Mouse (Mus musculus) layer of hippocampus, adult 2 months (tissue): ENCODE results near the gene Atmin. TPM values are rescaled to one million over a fixed set of nuclear protein-coding genes. Genes with fewer than 3 reads are reported as not detected.

Experiments
- DNase-seq, 2 experiments: peaks; one replicate each; pipeline ENCODE4 v3.0.0; 2022; ENCODE audit warnings: low spot score in 2 of 2
- H3K27ac ChIP-seq: fragments of 200-600 bp; 2 replicates; pipeline ENCODE4 v1.8.1; 2022
- H3K4me3 ChIP-seq: fragments of 200-600 bp; 2 replicates; pipeline ENCODE4 v1.8.1; 2022; ENCODE audit warnings: mild to moderate bottlenecking
- CTCF ChIP-seq: fragments of 200-600 bp; conservative IDR thresholded peaks from 2 replicates; pipeline ENCODE4 v1.8.1; 2022; ENCODE audit warnings: antibody characterized with exemption, mild to moderate bottlenecking, moderate library complexity
- total RNA-seq, 2 experiments: library from RNA; stranded (reverse); gene quantifications; 2 replicates each; pipeline ENCODE4 v1.2.3; 2021

Atmin gene
- total RNA-seq, 2 experiments from 2014 or later, result 41.6 to 42.2 TPM

DNA sequence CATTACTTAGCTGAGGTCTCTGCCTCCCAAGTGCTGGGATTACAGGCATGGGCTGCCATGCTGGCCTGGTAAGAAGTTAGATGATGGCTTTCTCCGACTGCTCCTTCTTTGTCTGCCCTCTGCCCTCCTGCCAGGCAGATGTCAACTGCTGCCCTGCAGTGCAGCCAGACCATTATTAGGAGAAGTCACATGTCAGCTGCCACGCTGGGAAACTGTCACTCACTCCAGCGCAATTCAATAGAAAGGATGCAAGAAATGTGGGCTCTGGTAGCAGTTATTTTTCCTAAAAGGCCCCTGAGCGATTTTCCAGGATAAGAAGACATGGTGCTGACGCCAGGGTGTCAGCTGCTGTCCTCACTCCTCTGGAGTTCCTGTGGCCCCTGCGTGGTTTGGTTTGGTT, 7.7 kb upstream of the Atmin start:
- Histone ChIP-seq H3K4me3 (no peak overlapping the region), H3K27ac (no peak overlapping the region)
- DNase-seq, result no peak
- no peak for TF ChIP-seq CTCF

DNA sequence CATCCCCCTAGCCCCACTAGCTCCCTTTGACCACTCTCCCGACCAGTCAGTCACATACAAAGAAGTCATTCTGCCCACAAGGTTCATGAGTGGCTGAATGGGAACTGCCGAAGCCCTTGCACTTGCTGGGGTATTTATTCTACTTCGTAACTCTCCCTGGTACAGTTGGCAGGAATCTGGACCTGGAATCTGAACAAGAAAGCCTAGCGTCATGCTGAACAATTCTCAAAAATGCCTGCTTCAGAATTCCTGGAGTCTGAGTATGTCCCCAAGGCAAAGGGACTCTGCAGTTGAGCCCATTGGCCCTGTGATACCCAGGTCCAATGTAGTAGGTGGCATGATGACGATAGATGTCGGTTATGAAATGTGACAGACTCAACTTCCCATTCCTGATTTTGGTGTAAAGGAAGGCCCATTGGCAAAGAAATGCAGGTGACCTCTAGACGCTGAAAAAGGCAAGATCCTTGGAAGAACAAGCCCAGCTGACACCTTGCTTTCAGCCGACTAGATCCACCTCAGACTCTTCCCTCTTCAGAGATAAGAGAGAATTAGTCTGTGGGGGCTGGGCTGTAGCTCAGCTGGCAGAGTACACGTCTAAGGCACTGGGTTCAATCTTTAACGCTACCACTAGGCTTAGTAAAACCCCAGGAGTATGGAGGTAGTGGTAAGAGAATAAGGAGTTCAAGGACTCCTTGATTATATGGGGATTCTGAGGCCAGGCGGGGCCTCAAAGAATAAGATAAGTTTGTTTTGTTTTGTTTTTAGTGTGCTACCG, 722 bp upstream of the Atmin start:
- H3K4me3 ChIP-seq, result peak overlapping the region; percentile 71
- DNase-seq, result no peak
- TF ChIP-seq CTCF, result no peak
- no peak overlapping the region for H3K27ac ChIP-seq

DNA sequence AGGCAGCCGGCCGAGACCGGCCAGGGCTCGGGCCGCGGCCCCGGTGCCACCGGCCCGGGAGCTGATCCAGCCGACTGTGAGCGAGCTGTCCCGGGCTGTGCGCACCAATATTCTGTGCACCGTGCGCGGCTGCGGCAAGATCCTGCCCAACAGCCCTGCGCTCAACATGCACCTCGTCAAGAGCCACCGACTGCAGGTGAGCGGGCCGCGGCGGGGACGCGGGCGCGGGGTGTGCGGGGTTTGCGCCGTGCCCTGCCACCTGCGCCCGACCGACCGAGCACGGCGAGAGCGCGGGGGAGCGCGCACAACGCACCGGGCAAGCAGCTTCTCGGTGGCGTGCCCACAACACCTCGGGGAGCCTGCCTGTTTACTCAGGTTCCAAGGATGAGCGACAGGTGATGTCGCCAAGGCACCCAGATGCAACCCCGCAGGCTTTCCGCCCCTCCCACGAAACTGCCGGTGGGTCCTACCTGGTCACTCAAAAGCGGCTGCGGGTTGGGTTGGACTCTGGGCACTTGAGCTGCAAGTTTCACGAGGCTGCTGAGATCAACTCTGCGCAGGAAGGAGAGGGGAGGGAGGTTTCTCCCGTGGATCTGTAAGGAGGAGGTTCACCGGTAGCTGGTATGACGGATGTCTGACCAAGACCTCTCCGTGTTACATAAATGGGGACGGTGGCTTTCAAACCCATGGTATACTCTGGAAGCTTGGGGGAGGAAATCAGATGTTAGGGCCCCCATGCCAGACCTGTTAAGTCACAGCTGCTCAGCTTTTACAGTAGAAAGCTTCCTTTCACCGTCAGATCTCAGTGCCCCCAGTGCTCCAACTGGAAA, 577 bp downstream of the Atmin start:
- DNase-seq, result no peak

DNA sequence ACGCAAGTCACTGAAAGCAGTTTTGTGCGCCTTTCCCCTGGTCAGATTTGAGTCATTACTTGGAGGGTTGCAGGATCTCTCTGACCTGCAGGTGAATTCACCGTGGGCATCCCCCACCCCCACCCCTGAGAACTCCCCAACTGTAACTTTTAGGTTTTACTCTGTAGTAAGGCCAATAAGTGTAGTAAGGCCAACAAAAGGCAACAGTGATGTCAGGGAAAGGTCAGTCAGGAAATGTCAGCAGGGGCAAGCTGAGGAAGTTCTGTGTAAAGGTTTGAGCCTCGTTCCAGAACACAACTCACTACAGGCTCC, 1.1 kb downstream of the Atmin start:
- no peak for DNase-seq
- no peak for TF ChIP-seq CTCF
- Histone ChIP-seq H3K27ac (peak overlapping the region; percentile 91), H3K4me3 (peak overlapping the region; percentile 71)

More for the DNA sequence above, 577 bp downstream of the Atmin start:
- H3K4me3 ChIP-seq, result peak overlapping the region; percentile 71
- H3K27ac ChIP-seq, result peak overlapping the region; percentile 91
- no peak for TF ChIP-seq CTCF

DNA sequence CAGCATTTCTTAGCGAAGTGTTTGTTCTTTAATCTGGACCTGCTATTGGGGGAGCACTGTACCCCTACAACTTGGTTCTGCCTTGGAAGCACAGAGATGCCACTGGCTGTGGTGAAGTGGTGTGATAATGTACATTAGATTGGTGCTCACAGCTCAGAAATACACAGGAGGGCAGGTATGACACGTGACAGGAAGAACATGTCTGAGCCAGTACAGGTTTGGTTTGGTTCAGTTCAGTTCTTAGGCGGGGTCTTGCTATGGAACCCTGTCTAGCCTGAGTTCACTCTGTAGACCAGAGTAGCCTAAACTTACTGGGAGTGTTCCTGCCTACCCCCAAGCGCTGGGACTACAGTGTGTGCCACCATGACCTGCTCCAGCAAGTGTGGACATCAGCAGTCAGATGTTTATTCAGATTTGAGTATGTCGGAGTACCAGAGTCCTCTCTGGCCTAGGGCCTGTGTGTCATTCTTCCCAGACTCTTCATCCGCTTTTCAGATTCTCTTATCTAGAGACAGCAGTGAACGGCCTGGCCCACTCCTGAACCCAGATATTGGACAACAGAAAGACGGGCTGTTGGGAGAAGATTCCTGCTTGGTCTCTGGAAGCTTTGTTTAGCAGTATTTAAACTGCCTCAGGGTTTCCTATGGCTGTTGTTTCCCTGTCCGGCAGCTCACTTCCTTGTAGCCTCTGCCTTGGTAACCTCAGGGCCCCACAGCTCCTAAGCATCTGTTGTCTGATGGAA, 2.1 kb downstream of the Atmin start:
- no peak for DNase-seq
- Histone ChIP-seq H3K4me3 (no peak overlapping the region), H3K27ac (peak overlapping the region; percentile 68; the same call in 1 of the 2 replicates)
- no peak for TF ChIP-seq CTCF

DNA sequence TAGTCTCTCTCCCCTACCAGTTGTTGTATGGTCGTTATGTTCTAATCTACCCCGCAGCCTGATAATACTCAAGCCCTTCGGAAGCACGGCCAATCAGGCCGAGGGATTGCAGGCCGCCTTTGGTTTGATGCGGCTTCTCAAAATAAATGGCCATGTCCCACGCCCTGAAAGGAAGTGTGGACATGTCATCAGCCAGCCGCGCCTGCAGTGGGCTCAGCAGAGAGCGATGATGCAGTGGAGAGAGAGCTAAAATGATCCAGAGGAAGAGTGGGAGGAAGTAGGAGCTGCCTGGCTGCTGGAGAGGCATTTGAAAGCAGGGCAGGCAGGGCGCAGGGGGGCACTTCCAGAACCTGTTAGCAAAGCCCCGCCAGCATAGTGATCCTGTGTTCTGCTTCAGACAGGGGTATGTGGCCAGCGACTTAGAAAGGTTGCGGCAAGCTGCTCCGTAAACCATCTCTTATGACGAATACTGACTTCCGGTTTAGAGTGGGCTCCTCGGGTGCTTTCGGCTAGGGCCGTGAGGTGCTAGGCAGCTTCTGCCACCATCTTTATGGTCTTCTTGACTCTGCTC, 3.2 kb downstream of the Atmin start:
- peak overlapping the region; percentile 68; the same call in 1 of the 2 replicates for H3K27ac ChIP-seq
- TF ChIP-seq CTCF, result no peak
- H3K4me3 ChIP-seq, result peak overlapping the region; percentile 17; the same call in 1 of the 2 replicates
- peak; percentile 28 to 36 for DNase-seq

DNA sequence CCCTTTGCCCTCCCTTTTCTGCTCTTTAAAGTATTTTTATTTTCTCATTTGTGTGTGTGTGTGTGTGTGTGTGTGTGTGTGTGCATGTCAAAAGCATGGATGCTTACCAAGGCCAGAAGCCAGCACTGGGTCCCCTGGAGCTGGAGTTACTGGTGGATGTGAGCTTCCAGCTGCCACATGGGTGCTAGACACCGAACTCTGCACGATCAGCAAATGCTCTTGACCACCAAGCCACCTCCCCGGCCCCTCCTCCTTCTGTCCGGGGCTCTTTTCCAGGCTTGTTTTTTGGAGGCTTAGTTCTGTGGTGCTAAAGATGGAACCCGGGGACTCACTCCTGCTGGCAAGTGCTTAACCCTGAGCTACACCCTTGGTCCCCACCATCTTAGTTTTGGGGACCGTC, 3.7 kb downstream of the Atmin start:
- no peak for TF ChIP-seq CTCF
- H3K4me3 ChIP-seq, result no peak overlapping the region; the same call in 1 of the 2 replicates
- no peak overlapping the region for H3K27ac ChIP-seq
- no peak for DNase-seq

DNA sequence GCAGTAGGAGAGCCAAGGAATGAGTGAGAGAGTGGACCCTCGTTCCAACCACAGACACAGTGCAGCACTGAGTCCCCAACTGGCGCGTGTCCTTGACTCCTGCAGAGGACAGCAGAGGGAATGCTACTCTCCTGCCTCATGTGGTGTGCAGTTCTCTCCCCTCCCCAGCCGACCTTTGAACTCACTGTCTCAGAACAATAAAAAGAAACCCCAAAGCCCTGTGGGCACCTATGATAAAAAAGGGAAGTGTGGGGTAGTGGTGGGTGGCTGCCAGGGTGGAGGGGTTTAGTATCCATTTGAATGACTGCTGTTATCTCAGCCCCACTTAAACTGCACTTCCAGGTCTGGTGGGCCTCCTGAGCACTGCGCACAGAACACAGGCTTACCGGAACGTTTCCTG, 4.4 kb downstream of the Atmin start:
- DNase-seq, result no peak
- TF ChIP-seq CTCF, result no peak
- no peak overlapping the region for H3K4me3 ChIP-seq
- no peak overlapping the region for H3K27ac ChIP-seq

DNA sequence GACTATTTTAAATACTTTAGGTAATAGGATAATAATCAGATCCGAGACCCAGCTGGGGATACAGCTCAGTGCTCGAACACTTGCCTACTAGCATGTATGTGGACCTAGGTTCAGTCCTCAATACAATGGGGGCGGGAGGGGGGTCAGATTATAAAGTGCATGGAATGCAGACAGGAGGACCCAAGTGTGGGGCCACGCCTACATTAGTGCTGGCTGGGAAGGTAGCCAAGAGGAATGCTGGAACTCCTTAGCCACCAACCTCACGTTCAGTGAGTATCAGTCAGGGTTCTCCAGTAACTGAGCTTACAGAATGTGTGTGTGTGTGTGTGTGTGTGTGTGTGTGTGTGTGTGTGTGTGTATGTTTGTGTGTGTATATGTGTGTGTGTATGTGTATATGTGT, 8.2 kb downstream of the Atmin start:
- no peak overlapping the region for H3K27ac ChIP-seq
- no peak for DNase-seq
- no peak for TF ChIP-seq CTCF
- H3K4me3 ChIP-seq, result no peak overlapping the region

DNA sequence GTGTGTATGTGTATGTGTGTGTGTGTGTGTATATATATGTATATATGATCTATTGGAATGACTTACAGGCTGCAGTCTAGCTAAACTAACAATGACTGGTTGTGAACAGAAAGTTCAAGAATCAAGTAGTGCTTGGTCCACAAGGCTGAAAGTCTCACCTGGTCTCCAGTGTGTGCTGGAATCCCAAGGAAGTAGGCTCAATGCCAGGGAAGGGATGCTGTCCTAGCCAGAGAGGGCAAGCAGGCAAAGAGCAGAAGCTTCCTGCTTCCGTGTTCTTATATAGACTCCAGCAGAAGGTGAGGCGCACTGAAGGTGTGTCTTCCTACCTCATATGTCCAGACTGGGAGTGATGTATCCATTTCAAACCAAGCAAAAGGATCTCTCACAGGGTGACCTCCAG, 8.6 kb downstream of the Atmin start:
- no peak for TF ChIP-seq CTCF
- H3K27ac ChIP-seq, result no peak overlapping the region
- H3K4me3 ChIP-seq, result no peak overlapping the region
- no peak for DNase-seq

DNA sequence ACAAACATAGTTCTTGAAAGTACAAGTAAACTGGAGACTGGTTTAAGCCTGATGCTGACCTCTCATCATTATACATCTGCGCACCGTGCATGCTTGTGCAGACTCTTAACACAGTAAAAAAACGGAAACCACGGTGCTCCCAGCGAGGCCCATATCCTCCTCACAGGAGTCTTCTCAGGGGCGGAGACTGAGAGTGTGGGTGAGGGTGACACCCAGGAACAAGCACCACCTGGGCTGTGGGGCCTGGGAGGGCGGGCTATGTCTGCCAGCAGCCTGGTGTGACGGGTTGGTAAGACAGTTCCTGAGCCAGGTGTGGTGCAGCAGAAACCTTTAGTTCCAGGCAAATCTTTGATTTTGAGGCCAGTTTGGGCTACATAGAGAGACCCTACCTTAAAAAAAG, 9.2 kb downstream of the Atmin start:
- Histone ChIP-seq H3K4me3 (no peak overlapping the region), H3K27ac (no peak overlapping the region)
- TF ChIP-seq CTCF, result no peak
- no peak for DNase-seq

DNA sequence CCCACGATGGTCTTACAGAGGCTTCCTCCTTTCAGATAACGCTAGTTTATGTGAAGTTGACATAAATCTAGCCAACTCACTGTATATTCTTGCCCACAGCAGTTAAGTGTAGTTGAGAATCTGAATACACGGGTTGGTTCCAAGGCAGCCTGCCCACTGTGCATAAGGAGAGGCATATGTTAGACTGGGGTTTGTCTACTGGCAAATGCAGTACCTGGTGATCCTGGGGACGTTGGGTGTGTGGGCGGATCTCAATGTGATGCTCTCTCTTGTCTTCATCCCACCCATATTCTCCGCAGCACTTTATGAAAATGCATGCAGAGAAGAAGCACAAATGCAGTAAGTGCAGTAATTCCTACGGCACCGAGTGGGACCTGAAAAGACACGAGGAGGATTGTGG, 11.2 kb downstream of the Atmin start:
- Histone ChIP-seq H3K27ac (no peak overlapping the region), H3K4me3 (no peak overlapping the region)
- peak; percentile 70 to 86 for DNase-seq
- TF ChIP-seq CTCF, result no peak

DNA sequence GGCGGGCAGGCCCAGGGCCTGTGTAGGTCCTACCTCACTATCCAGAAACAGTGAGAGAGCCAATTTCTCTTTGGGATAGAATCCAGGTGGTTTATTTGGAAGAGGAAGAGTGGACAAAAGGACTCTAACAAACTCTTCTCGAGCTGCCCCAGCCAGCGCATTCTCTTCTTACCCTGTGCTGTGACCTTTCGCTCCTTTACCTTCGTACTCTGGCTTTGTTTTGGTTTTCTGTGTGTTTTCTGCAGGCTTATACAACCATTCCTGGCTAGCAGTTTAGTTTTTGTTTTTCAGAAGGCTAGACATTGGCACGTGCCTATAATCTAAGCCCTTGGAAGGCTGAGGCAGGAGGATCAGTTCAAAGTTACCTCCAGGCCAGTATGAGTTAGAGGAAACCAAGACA, 26.3 kb downstream of the Atmin start:
- no peak for DNase-seq
- no peak for TF ChIP-seq CTCF

More for the DNA sequence above, 26.3 kb downstream of the Atmin start:
- no peak overlapping the region for H3K27ac ChIP-seq
- H3K4me3 ChIP-seq, result no peak overlapping the region
